Mouse (Mus musculus): ENCODE measurements around the gene Tnfsf18. TPM values are rescaled to one million over a fixed set of nuclear protein-coding genes. Genes with fewer than 3 reads are reported as not detected.

Gene Tnfsf18
- polyA plus RNA-seq, 1 experiment = 0.04 TPM

GRCm38 (mm10) chr1:161479854-161480253 is 14.6 kb upstream of the Tnfsf18 start:
- Histone ChIP-seq H3K27me3 (ENCODE audit: control insufficient read depth, insufficient read depth, insufficient read length) (no peaks in the 10 kb centered on the region), H3ac (ENCODE audit: control insufficient read depth, insufficient read length, low read depth) (no peak overlapping the region), H3K36me3 (ENCODE audit: control insufficient read depth, insufficient read depth) (no peaks in the 10 kb centered on the region), H3K79me2 (ENCODE audit: control insufficient read depth, insufficient read depth) (no peaks in the 10 kb centered on the region), H3K4me3 (ENCODE audit: insufficient read depth, poor library complexity, severe bottlenecking) (no peak overlapping the region), H3K79me3 (ENCODE audit: low read depth) (no peaks in the 10 kb centered on the region)
- peak; percentile 49 for TF ChIP-seq USF1 (IDR thresholded peaks at IDR 0.05; ENCODE audit: low read depth)
- no peak for TF ChIP-seq FOSL1 (IDR thresholded peaks at IDR 0.05; ENCODE audit: insufficient read depth, low read length, poor library complexity, severe bottlenecking)

- Histone ChIP-seq H3ac (ENCODE audit: control insufficient read depth, insufficient read length, low read depth) (no peak overlapping the region), H3K36me3 (ENCODE audit: control insufficient read depth, insufficient read depth) (no peaks in the 10 kb centered on the region), H3K4me3 (ENCODE audit: insufficient read depth, poor library complexity, severe bottlenecking) (no peak overlapping the region), H3K79me2 (ENCODE audit: control insufficient read depth, insufficient read depth) (no peaks in the 10 kb centered on the region), H3K27me3 (ENCODE audit: control insufficient read depth, insufficient read depth, insufficient read length) (no peaks in the 10 kb centered on the region), H3K79me3 (ENCODE audit: low read depth) (no peaks in the 10 kb centered on the region)
- TF ChIP-seq CEBPB (IDR thresholded peaks at IDR 0.05; ENCODE audit: low read depth) (peak; percentile 68), USF1 (IDR thresholded peaks at IDR 0.05; ENCODE audit: low read depth) (no peak)
Observed at GRCm38 (mm10) chr1:161482211-161482610, 12.2 kb upstream of the Tnfsf18 start.

- peak; percentile 51 for TF ChIP-seq CEBPB (IDR thresholded peaks at IDR 0.05; ENCODE audit: low read depth)
- TF ChIP-seq CTCF (IDR thresholded peaks at IDR 0.05; ENCODE audit: control insufficient read depth, insufficient read depth, insufficient read length) = no peak
- no peaks in the 10 kb centered on the region for H3K36me3 ChIP-seq (ENCODE audit: control insufficient read depth, insufficient read depth)
Observed at GRCm38 (mm10) chr1:161487069-161487468, 7.4 kb upstream of the Tnfsf18 start.

GRCm38 (mm10) chr1:161491766-161492165 is 2.7 kb upstream of the Tnfsf18 start:
- Histone ChIP-seq H3K79me3 (ENCODE audit: low read depth) (no peaks in the 10 kb centered on the region), H3K27me3 (ENCODE audit: control insufficient read depth, insufficient read depth, insufficient read length) (no peaks in the 10 kb centered on the region), H3ac (ENCODE audit: control insufficient read depth, insufficient read length, low read depth) (no peak overlapping the region), H3K79me2 (ENCODE audit: control insufficient read depth, insufficient read depth) (no peaks in the 10 kb centered on the region), H3K4me3 (ENCODE audit: insufficient read depth, poor library complexity, severe bottlenecking) (no peak overlapping the region), H3K36me3 (ENCODE audit: control insufficient read depth, insufficient read depth) (no peaks in the 10 kb centered on the region)
- TF ChIP-seq MYOD1 (IDR thresholded peaks at IDR 0.05; ENCODE audit: control insufficient read depth, insufficient read length, low read depth) (no peak), MAX (IDR thresholded peaks at IDR 0.05) (no peak), CEBPB (IDR thresholded peaks at IDR 0.05; ENCODE audit: low read depth) (no peak), USF1 (IDR thresholded peaks at IDR 0.05; ENCODE audit: low read depth) (no peak), MYOG (IDR thresholded peaks at IDR 0.05; ENCODE audit: control insufficient read depth, extremely low read depth, insufficient read length) (no peak), CTCF (IDR thresholded peaks at IDR 0.05; ENCODE audit: control insufficient read depth, insufficient read depth, insufficient read length) (no peak), FOSL1 (IDR thresholded peaks at IDR 0.05; ENCODE audit: insufficient read depth, low read length, poor library complexity, severe bottlenecking) (no peak)

More at GRCm38 (mm10) chr1:161487069-161487468, 7.4 kb upstream of the Tnfsf18 start:
- H3K4me3 ChIP-seq (ENCODE audit: insufficient read depth, poor library complexity, severe bottlenecking) = no peak overlapping the region
- H3K27me3 ChIP-seq (ENCODE audit: control insufficient read depth, insufficient read depth, insufficient read length) = no peaks in the 10 kb centered on the region
- no peak overlapping the region for H3ac ChIP-seq (ENCODE audit: control insufficient read depth, insufficient read length, low read depth)
- H3K79me2 ChIP-seq (ENCODE audit: control insufficient read depth, insufficient read depth) = no peaks in the 10 kb centered on the region
- no peaks in the 10 kb centered on the region for H3K79me3 ChIP-seq (ENCODE audit: low read depth)

- Histone ChIP-seq H3ac (ENCODE audit: control insufficient read depth, insufficient read length, low read depth) (no peak overlapping the region), H3K36me3 (ENCODE audit: control insufficient read depth, insufficient read depth) (no peaks in the 10 kb centered on the region), H3K79me3 (ENCODE audit: low read depth) (no peaks in the 10 kb centered on the region), H3K4me3 (ENCODE audit: insufficient read depth, poor library complexity, severe bottlenecking) (no peak overlapping the region), H3K27me3 (ENCODE audit: control insufficient read depth, insufficient read depth, insufficient read length) (no peaks in the 10 kb centered on the region), H3K79me2 (ENCODE audit: control insufficient read depth, insufficient read depth) (no peaks in the 10 kb centered on the region)
- TF ChIP-seq USF1 (IDR thresholded peaks at IDR 0.05; ENCODE audit: low read depth) (no peak), CTCF (IDR thresholded peaks at IDR 0.05; ENCODE audit: control insufficient read depth, insufficient read depth, insufficient read length) (no peak), MYOG (IDR thresholded peaks at IDR 0.05; ENCODE audit: control insufficient read depth, extremely low read depth, insufficient read length) (no peak), CEBPB (IDR thresholded peaks at IDR 0.05; ENCODE audit: low read depth) (peak; percentile 2)
Observed at GRCm38 (mm10) chr1:161496866-161497645, 2.6 kb downstream of the Tnfsf18 start.

- no peaks in the 10 kb centered on the region for H3K36me3 ChIP-seq (ENCODE audit: control insufficient read depth, insufficient read depth)
- no peaks in the 10 kb centered on the region for H3K79me3 ChIP-seq (ENCODE audit: low read depth)
- no peak overlapping the region for H3K4me3 ChIP-seq (ENCODE audit: insufficient read depth, poor library complexity, severe bottlenecking)
- no peak for TF ChIP-seq CEBPB (IDR thresholded peaks at IDR 0.05; ENCODE audit: low read depth)
- no peak for TF ChIP-seq MAX (IDR thresholded peaks at IDR 0.05)
- no peak for TF ChIP-seq MYOG (IDR thresholded peaks at IDR 0.05; ENCODE audit: control insufficient read depth, extremely low read depth, insufficient read length)
- no peak for TF ChIP-seq USF1 (IDR thresholded peaks at IDR 0.05; ENCODE audit: low read depth)
- no peak for TF ChIP-seq MYOD1 (IDR thresholded peaks at IDR 0.05; ENCODE audit: control insufficient read depth, insufficient read length, low read depth)
- no peak for TF ChIP-seq FOSL1 (IDR thresholded peaks at IDR 0.05; ENCODE audit: insufficient read depth, low read length, poor library complexity, severe bottlenecking)
- no peak for TF ChIP-seq CTCF (IDR thresholded peaks at IDR 0.05; ENCODE audit: control insufficient read depth, insufficient read depth, insufficient read length)
- no peak overlapping the region for H3ac ChIP-seq (ENCODE audit: control insufficient read depth, insufficient read length, low read depth)
- H3K27me3 ChIP-seq (ENCODE audit: control insufficient read depth, insufficient read depth, insufficient read length) = no peaks in the 10 kb centered on the region
- no peaks in the 10 kb centered on the region for H3K79me2 ChIP-seq (ENCODE audit: control insufficient read depth, insufficient read depth)
Observed at GRCm38 (mm10) chr1:161500114-161500810, 5.8 kb downstream of the Tnfsf18 start.
